Mouse (Mus musculus) kidney, postnatal 10 days (tissue): Measurements from ENCODE around the gene 1700109H08Rik.
A peak's percentile ranks its signal among the peaks of the same experiment; 100 is the strongest.
"Not testable (repeated sequence)": the region's sequence is repeated elsewhere in the genome, so short reads cannot be mapped to it uniquely, and the experiment has no call there.

Experiments used
- DNase-seq: peaks from one replicate; pipeline ENCODE4 v3.0.0; 2021; ENCODE audit warnings: mixed read lengths

Gene 1700109H08Rik

DNA sequence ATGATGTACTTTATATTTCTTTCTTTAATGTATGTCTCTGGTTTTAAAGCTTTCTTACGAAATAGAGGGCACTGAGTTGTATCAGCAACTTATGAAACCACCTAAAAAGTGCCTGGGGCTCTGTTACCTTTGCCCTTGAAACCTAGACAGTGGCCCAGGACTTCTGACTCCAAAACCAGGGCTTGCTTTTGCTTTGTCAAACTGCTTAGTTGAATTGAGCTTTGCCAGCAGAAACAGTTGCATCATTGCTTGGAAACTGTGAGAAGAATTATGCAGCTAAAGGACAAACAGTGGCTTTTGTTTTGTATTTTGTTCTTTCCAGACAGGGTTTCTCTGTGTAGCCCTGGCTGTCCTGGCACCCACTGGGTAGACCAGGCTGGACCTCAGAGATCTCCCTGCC lies 28.9 kb downstream of the 1700109H08Rik start:
- DNase-seq: no peak

DNA sequence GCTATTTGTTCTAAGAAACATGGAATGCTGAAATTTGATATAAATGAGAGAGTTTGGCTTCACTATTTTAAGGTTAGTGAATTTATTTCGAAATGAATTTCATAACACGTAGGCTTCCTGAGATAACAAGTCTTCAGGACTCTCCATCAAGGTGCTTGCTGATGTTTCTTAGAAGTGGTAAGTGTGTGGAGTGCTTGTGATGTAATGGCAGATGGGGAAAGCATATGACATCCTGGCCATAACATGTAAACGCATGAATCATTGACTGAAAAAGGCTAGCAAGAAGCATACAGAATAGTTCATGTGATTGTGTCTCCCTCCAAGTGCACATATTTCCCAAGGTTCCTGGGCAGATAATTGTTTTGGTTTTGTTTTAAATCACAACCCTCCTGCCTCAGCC lies 29.4 kb downstream of the 1700109H08Rik start:
- no peak for DNase-seq

DNA sequence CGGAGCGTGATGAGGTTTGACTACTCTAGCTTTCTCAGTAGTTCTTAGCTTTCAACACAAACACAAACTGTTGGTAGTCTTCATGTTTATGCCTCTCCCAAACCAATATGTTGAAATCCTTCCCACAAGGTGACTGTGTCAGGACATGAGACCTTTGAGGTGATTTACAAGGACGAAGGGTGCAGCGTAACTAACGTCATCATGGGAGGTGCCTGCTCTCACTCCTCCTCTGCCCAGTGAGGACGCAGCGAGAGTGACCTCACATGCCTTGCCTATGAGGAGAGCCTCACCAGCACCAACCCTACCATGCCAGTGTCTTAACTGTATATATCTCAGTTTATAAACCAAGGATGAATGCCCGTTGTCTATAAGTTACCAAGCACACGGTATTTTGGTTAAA lies 35.7 kb downstream of the 1700109H08Rik start:
- no peak for DNase-seq

DNA sequence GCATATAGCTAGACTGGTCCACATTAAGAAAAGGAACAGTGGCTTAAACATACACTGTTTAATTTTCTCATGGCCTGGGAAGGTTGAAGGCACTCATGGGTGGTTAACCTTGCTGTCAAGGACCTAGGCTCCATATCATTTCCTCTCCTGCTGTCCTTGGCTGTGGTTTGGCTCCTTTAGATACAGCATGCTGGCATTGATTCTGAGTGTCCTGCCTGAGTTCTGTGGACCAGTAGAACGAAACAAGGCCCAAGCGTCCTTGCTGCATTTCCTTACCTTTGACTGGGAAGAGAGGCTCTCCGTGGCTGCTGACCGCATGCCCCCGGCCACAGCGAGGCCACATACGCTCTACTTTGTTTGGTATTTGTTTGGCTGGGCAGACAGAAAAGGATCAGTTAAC lies 37.9 kb downstream of the 1700109H08Rik start:
- no peak for DNase-seq

DNA sequence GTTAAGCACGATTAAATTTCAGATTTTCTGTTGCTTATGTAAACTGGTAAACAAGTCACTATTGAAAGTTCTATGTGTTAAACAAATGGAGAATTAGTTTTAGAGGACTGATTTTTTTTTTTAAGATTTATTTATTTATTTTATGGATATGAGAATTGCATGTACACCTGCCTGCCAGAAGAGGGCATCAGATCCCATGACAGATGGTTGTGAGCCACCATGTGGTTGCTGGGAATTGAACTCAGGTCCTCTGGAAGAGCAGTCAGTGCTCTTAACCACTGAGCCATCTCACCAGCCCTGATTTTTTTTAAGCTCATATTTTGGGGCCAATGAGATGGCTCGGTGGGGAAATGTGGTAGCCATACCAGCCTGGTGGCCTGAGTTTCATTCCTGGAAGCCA lies 40.5 kb downstream of the 1700109H08Rik start:
- not testable (repeated sequence) for DNase-seq

DNA sequence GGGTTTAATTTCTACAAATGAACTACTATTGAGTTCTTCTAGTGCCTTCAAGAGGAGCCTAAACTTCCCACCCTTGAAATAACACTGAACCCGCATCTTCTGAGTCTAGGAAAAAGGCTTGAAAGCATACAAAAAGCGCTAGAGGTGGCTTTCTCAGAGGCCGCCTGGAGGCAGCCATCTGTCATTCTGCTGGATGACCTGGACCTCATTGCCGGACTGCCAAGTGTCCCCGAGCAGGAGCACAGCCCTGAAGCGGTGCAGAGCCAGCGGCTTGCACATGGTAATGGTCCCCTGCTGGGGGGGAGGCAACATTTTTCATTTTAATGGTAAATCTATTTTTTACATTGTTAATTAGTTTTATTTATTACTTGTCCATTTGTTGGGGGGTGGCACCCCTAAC lies 49.1 kb downstream of the 1700109H08Rik start:
- DNase-seq: no peak

DNA sequence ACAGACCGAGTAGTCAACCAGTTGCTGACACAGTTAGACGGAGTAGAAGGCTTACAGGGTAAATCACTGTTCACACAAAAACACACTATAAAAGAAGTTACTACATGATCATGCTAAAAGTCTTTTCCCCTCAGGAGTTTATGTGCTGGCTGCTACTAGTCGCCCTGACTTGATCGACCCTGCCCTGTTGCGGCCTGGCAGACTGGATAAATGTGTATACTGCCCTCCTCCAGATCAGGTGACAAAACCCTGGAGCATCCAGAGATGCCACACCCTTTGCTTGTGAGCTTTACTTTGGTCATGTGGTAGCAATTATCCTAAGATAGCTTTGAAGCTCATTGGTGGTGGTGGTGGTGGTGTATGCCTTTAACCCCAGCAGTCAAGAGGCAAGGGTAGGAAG lies 58.7 kb downstream of the 1700109H08Rik start:
- no peak for DNase-seq

DNA sequence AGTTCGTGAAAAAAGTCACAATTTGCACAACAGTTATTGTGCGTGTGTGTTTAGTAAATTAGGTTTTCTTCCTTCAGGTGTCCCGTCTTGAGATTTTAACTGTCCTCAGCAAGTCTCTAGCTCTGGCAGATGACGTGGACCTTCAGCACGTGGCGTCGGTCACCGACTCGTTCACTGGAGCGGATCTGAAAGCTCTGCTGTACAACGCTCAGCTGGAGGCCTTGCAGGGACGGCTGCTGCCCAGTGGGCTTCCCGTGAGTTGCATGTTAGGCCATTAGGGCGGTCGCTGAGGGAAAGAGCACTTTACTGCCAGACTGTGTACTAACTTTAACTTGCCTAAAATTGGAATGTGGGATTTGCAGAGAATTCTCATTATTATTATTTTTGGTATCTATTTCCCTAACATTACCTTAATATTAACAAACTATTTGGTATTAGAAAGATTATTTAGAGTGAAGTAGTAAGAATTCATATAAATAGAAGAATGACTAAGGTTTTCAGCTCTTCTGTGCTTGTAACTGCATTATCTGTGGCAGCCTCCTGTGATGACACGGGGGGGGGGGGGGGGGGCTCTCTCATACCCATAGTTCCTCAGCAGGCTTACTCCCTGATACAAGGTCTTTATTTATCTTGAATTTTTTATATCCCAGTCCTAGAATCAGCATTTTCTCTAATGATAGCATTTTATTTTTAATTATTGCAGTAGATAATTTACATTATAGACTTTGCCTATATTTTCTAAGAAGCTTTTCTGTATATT lies 60.3 kb downstream of the 1700109H08Rik start:
- DNase-seq: peak; percentile 25

DNA sequence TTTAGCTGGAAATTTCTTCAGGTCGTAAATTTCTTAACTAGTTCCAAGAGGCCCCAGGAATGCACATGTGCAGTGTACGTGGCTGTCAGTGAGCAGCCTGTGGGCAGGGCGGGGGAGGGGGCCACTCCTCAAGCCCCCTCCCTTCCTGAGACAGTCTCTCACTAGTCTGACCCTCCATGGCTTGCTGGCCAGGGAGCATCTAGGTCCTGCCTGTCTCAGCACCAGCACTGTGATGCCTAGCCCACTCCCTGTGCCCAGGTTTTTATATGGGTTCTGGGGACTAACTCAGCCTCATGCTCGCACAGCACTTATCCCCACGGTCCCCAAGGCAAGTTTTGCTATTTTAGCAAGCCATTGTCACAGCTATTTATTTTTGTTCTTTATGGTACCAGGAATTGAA lies 60.9 kb downstream of the 1700109H08Rik start:
- no peak for DNase-seq

DNA sequence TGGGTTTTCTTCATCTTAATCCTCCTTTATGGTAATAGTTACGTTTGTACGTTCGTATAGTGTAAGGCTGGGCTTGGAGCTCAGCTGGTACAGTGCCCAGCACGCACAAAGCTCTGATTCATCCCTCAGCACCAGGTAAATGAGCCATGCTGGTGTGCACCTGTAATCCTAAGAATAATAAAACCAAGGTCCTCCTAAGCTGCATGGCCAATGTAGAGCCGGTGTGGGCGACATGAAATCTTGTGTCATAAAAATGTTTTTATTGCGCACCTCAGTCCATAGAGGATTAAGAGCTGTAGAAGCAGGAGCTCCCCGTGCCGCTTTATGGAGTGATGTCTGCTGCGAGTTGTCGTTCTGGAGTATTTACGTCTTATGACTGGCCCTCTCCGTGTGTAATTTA lies 61.9 kb downstream of the 1700109H08Rik start:
- no peak for DNase-seq

DNA sequence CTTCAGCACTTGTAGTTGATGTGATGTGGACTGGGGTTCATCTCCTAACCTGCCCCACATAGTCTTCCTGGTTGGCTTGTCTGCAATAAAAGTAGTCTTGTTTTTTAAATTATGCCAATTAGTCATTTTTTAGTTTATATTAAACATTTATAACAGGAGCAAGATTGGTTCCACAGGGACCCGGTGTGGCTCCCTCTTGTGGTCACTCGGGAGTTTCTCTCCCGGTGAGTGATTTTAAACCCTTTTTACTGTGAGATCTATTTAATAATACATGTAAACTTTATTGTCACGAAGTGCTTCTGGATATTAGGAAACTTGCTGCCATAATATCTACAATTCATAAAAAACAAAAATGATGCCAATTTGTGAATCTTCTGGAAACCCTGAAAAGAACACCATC lies 62.6 kb downstream of the 1700109H08Rik start:
- peak; percentile 15 for DNase-seq
